Mouse (Mus musculus): ENCODE data around the gene Ahdc1.
"Not testable (repeated sequence)": the region's sequence is repeated elsewhere in the genome, so short reads cannot be mapped to it uniquely, and the experiment has no call there.

Ahdc1 gene

DNA sequence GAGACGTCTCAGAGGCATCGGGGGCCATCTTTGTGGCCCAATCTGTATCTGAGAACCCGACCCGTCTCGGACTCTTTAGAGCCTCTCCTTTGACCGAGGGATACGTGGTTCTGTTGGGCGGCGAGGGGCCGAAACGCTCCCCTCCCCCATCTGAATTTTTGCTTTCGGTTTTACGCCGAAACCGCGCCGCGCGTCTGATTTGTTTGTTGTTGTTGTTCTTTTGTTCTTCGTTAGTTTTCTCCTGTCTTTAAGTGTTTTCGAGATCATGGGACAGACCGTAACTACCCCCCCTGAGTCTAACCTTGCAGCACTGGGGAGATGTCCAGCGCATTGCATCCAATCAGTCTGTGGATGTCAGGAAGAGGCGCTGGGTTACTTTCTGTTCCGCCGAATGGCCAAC is 85.6 kb downstream of the Ahdc1 start:
- not testable (repeated sequence) for DNase-seq (ENCODE audit: low read depth, low spot score)

- no peak for DNase-seq (ENCODE audit: low read depth, low spot score)
Observed at GRCm38 (mm10) chr4:133101751-133102150, 90.7 kb downstream of the Ahdc1 start.

DNA sequence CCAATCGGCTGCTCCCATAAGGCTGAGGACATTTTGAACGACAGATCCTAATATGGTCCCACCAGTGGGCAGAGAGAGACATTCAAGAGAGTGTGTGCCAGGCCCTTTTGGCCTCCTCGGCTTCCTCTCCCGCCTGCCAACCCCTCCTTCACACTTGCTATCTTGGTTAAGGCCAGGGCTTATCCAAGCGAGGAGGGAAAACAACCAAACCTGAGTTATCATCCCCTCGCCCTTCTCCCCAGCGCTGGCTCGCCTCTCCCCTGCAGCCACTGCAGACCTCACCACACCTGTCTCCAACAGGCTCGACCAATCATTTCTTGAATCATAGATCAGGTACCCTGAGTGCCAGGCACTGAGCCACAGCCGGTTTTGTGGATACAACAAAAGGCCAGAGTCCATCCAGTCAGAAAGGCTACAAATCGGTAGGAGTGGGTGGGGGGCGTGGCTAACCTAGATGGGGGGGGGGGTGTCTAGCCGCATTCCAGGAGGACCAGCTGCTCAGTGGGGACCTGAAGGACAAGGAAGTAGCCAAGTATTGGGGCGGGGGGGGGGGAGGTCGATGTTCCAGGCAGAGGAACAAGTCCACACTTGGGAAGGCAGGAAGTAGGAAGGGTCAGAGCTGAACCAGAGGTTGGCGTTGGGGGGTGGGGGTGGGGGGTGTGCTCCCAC is 92.6 kb downstream of the Ahdc1 start:
- DNase-seq (ENCODE audit: low read depth, low spot score), result peak; percentile 86

- peak; percentile 92 for DNase-seq (ENCODE audit: low read depth, low spot score)
Observed at GRCm38 (mm10) chr4:133104194-133104569, 93.1 kb downstream of the Ahdc1 start.

GRCm38 (mm10) chr4:133106691-133107090 is 95.6 kb downstream of the Ahdc1 start:
- DNase-seq (ENCODE audit: low read depth, low spot score), result no peak

DNA sequence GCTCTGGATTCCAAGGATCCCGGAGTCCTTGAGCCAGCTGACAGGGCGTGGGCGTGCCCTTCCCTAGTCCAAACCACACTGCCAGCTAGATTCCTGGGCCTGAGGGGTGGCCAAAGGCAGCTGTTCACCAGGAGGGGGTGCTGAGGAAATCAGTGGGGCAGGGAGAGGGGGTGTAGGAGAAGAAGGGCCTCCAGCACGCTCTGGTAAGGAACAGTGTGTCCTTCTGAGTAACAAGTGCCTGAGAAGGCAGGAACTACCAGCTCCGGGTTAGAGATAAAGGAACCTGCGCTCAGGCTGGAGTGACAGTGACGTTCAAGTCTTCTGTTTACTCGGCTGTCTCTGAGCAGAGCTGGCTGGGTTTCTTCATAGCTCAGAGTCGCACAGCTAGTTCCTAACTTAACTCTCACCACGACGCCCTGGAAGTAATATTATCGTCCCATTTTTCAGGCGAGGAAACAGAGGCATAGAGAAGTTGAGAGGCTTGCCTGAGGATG is 96.8 kb downstream of the Ahdc1 start:
- DNase-seq (ENCODE audit: low read depth, low spot score), result peak; percentile 91

DNA sequence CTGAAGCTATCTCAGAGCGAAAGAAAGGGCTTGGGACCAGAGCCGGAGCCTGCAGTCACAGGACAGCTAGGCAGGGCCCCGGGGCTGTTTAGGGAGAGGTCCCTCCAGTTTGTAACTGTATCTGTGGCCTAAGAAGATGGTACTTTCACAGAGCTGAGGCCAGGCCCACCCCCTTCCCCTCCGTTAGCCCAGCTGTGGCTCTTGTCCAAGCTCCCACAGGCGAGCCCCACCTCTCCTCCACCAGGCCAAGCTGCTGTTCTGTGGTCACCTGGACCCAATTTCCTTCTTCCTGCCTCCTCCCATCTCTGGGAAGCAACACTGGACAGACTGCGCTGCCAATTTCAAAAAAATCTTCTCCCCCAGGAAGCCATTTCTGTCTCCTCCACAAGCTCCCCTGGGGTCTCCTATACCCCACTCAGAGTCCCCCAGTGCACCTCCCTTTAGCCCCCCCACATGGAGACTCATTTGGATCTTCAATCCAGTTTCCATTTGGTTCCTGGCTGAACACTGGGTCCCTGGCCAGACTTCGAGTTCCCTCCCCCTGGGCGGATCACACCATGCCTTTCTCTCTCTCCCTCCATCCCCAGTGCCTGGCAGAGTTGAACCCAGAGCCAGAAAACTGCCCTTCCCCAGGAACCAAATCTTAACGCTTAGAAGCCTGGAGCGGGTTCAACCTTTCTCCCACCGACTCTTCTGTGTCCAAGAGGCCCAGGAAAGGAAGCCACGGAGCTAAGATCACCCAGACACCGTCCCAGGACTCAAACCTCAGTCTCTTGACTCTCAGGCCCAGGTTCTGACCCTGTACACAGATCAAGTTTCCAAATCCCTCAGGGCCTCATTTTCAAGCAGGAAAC is 97.6 kb downstream of the Ahdc1 start:
- no peak for DNase-seq (ENCODE audit: low read depth, low spot score)

DNA sequence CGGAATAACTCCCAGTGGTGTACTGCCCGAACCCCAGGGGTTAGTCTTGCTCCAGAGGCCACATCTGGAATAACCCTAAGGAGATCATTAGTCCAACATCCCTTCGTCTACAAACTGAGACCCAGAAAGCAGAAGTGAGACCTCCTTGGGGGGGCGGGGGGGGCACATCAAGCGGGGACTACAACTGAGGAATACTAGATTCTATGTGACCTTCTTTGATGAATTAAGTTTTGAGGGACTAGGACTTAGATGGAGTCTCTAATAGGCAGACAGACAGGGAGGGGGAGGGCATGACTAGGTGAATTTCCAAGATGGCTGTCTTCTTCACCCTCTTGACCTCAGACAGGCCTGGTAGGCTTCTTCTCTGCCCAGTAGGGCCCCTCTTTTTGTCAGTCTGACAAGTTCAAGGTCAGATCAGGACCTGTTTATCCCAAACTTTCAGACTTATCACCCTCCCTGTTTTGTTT is 98.3 kb downstream of the Ahdc1 start:
- no peak for DNase-seq (ENCODE audit: low read depth, low spot score)

- no peak for DNase-seq (ENCODE audit: low read depth, low spot score)
Observed at GRCm38 (mm10) chr4:133112175-133112838, 101.2 kb downstream of the Ahdc1 start.

DNA sequence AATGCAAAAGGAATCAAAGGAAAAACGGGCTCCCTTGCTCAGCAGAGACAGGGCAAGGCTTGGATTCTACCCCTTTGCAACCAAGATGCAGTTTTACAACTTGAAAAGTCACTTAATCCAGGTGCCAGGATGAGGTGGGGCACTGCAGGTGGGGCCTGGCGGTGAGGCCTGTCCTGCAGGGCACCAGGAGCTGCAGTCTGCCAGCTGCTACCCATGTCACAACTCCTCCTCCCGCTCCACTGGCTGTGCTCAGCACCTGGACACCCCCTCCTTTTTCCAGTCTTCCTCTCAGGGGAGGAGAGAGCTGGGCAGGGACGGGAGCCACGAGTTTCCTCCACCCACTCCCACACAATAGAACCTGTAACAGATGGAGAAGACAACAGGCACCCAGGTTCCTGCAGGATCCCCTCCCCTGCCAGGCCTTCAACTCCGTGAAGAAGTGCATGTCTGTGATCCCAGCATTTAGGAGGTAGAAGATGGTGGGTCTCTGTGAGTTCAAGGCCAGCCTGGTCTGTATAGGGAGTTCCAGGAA is 102.4 kb downstream of the Ahdc1 start:
- no peak for DNase-seq (ENCODE audit: low read depth, low spot score)

DNA sequence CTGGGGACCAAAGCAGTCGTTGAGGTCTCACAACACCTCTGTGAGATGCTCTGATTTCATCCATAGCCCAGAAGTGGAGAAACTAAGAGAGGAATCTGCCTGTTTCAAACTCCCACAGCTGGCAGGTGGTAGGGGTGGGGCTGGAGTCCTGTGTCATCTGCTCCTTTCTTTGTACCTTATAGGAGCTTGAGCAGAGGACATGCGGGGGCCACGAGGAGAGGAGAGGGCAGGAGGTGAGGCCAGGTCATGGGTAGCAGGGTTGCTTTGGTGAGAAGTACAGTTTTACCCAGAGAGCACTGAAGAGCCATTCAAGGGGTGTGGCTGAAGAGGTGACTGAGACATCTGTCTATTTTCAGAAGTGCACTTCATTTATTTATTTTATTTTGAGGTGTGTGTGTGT is 103.7 kb downstream of the Ahdc1 start:
- DNase-seq (ENCODE audit: low read depth, low spot score), result no peak

DNA sequence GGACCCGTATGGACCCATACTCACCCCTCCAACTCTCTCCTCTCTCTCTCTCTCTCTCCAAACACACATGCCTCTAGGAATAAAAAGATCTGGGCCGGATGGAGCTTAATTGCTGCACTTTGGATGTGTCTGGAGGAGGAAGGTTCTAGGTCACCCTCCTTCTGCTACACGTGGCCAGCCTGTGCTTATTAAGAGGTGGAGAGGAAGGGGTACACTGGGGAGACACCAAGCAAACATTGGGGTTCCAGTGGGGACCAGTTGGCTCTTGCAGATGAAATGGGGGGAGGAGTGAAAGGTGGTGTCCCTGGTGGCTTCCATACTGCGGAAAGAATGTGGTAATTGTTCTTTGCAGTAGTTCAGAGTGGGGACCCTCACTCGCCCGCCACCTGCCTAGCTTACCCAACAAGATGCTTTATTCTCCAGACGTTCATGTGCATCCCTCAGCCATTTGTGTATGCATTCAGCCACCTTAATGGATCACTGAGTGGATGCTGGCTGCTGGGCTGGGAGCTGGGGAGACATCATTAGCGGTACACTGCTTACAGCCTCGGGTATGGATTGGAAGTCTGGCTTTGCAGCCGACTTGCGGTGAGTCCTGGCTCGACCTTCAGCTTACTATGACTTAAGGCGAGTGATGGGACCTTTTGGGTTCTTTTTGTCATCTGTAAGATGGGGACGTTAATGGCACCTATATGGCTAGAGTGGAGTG is 104.8 kb downstream of the Ahdc1 start:
- DNase-seq (ENCODE audit: low read depth, low spot score), result peak; percentile 60

GRCm38 (mm10) chr4:133116756-133117470 is 105.9 kb downstream of the Ahdc1 start:
- no peak for DNase-seq (ENCODE audit: low read depth, low spot score)

GRCm38 (mm10) chr4:133117556-133118411 is 106.7 kb downstream of the Ahdc1 start:
- no peak for DNase-seq (ENCODE audit: low read depth, low spot score)

DNA sequence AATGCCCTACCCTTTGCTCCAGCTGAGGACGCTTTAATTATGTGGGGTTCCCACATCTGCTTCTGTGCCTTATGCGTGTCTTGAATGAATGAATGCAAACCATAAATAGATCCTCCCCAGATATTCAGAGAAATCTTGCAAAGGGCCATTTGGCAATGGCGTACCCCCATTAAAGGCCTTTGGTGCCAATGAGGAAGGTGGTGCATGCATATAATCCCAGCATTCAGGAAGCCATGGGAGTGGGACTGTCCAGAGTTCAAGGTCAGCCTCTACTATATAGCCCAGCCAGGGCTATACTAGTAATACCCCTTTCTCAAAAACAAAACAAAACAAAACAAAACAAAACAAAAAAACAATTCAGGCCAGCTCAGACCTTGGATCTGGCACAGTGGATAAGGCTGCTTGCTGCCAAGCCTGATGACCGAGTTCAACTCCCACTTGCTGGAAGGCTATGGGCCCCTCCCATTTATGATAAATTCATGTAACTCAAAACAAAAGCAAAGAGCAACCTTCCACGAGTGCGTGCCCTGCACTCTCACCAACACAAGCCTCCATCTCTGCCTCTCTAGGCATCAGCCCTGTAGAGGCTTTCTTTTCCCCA is 107.8 kb downstream of the Ahdc1 start:
- no peak for DNase-seq (ENCODE audit: low read depth, low spot score)

DNA sequence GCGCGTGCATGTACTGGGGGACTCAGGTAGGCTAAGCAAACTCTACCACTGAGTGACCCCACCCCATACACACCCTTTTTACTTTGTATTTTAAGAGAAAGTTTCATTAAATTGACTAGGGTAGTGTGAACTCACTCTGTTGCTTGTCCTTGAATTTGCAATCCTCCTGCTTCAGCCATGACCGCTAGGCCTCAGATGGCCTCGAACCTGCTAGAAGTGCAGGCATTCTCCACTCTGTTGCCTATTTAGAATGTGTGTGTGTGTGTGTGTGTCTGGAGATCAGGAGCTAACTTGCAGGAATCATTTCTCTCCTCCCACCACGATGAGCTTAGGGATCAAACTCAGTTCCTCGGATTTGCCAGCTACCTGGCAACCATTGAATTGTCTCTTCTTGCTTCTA is 108.5 kb downstream of the Ahdc1 start:
- DNase-seq (ENCODE audit: low read depth, low spot score), result peak; percentile 57

DNA sequence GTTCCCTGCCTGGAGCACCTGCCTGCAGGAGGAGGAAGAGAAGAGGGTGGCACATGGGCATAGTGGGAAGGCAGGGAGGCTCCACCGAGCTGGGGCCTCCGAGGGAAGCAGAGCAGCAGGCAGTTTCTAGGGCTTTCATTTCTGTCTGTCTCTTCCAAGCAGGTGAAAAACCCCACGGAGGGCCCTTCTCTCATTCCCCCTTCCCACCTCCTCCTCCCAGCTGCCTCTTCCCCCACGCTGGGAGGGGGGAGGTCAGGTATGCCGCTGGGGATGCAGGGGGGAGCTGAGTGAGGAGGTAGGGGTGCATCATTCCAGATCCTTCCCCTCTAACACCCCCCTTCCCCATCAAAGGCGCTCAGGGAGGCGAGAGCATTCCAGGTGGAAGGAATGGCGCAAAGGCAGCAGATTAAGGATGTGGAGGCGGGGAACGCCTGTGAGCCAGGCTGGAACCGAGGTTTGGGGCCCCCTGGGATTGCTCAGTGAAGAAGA is 109.8 kb downstream of the Ahdc1 start:
- DNase-seq (ENCODE audit: low read depth, low spot score), result peak; percentile 48

- no peak for DNase-seq (ENCODE audit: low read depth, low spot score)
Observed at GRCm38 (mm10) chr4:133121416-133121815, 110.4 kb downstream of the Ahdc1 start.

DNA sequence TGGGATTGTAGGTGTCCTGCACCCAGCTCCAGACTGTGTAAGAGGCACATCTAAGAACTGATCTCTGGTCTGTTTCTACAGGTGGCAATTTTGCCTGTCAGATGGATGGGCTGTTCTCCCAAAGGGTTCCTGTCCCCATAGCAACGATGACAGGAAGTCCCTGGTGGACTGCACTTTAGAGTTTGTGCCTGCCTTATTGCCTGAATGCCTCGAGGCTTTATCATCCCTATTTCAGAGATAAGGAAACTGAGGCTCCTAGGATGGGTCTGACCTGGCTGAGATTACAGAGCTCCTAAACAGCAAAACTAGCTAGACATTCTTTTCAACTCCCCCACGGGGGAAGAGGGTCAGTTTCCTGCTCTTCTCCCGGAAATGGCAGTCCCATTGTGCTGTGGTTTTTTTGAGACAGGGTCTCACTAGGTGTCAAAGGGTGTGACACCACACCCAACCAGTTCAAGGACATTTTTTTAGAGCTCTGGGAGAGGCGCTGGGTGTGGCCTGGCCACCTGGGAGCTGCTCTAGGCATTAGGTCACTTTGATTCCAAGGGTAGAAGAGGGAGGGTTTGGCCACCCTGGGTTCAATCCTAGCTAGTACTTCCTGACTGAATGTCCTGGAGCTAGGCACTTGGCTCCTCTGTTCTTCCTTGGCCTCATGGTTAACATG is 111.0 kb downstream of the Ahdc1 start:
- peak; percentile 97 for DNase-seq (ENCODE audit: low read depth, low spot score)
